Mouse (Mus musculus): ENCODE data around the gene Dnajc5g.

GRCm38 (mm10) chr5:31073176-31073575 is 32.9 kb upstream of the Dnajc5g start:
- TF ChIP-seq CTCF (IDR thresholded peaks at IDR 0.05) = no peak
- no peak for TF ChIP-seq EP300 (IDR thresholded peaks at IDR 0.05)

All from lung, postnatal 0 days (tissue).